Mouse (Mus musculus): ENCODE measurements at regions not wholly inside any gene's neighbourhood (a gene's known extent, or its start where the extent isn't known, plus 50 kb on each side); places are given as distances from the start of the nearest gene placed in this dataset.

- intact Hi-C loops (cut with DNase I), result no loop called here
These were observed 150.1 kb upstream of the Stmnd1 start for GRCm38 (mm10) chr13:46123446-46123845.

- intact Hi-C loops (cut with DNase I), result no loop called here
These were observed 151.8 kb upstream of the Atxn1 start for GRCm38 (mm10) chr13:46116576-46116975.

GRCm38 (mm10) chr13:46104971-46105370 is 140.2 kb upstream of the Atxn1 start:
- intact Hi-C loops (cut with DNase I), result no loop called here

- intact Hi-C loops (cut with DNase I), result no loop called here
These were observed 133.8 kb upstream of the Atxn1 start for GRCm38 (mm10) chr13:46098621-46099020.

- intact Hi-C loops (cut with DNase I), result no loop called here
These were observed 133.3 kb upstream of the Atxn1 start for GRCm38 (mm10) chr13:46098131-46098530.

GRCm38 (mm10) chr13:46096968-46097367 is 132.2 kb upstream of the Atxn1 start:
- intact Hi-C loops (cut with DNase I), result no loop called here

- intact Hi-C loops (cut with DNase I), result no loop called here
These were observed 131.6 kb upstream of the Atxn1 start for GRCm38 (mm10) chr13:46096416-46096815.

- intact Hi-C loops (cut with DNase I), result no loop called here
These were observed 128.0 kb upstream of the Atxn1 start for GRCm38 (mm10) chr13:46092787-46093186.

GRCm38 (mm10) chr13:46091109-46091508 is 126.3 kb upstream of the Atxn1 start:
- intact Hi-C loops (cut with DNase I), result no loop called here

GRCm38 (mm10) chr13:46088237-46088636 is 123.4 kb upstream of the Atxn1 start:
- intact Hi-C loops (cut with DNase I), result no loop called here

GRCm38 (mm10) chr13:46087663-46088062 is 122.9 kb upstream of the Atxn1 start:
- intact Hi-C loops (cut with DNase I), result no loop called here

GRCm38 (mm10) chr13:46076879-46077278 is 112.1 kb upstream of the Atxn1 start:
- intact Hi-C loops (cut with DNase I), result no loop called here

- intact Hi-C loops (cut with DNase I), result no loop called here
These were observed 106.9 kb upstream of the Atxn1 start for GRCm38 (mm10) chr13:46071670-46072069.

GRCm38 (mm10) chr13:46069571-46069970 is 104.8 kb upstream of the Atxn1 start:
- intact Hi-C loops (cut with DNase I), result no loop called here

- intact Hi-C loops (cut with DNase I), result no loop called here
These were observed 98.0 kb upstream of the Atxn1 start for GRCm38 (mm10) chr13:46062758-46063157.

GRCm38 (mm10) chr13:46059870-46060269 is 95.1 kb upstream of the Atxn1 start:
- intact Hi-C loops (cut with DNase I), result no loop called here

GRCm38 (mm10) chr13:46058862-46059261 is 94.1 kb upstream of the Atxn1 start:
- intact Hi-C loops (cut with DNase I), result no loop called here

- intact Hi-C loops (cut with DNase I), result no loop called here
These were observed 93.5 kb upstream of the Atxn1 start for GRCm38 (mm10) chr13:46058341-46058740.

- intact Hi-C loops (cut with DNase I), result no loop called here
These were observed 90.6 kb upstream of the Atxn1 start for GRCm38 (mm10) chr13:46055410-46055809.

- intact Hi-C loops (cut with DNase I), result no loop called here
These were observed 78.8 kb upstream of the Atxn1 start for GRCm38 (mm10) chr13:46043568-46043967.

GRCm38 (mm10) chr13:46043016-46043415 is 78.2 kb upstream of the Atxn1 start:
- intact Hi-C loops (cut with DNase I), result no loop called here

GRCm38 (mm10) chr13:46042224-46042623 is 77.4 kb upstream of the Atxn1 start:
- intact Hi-C loops (cut with DNase I), result no loop called here

GRCm38 (mm10) chr13:46041475-46041874 is 76.7 kb upstream of the Atxn1 start:
- intact Hi-C loops (cut with DNase I), result no loop called here

GRCm38 (mm10) chr13:46040062-46040461 is 75.3 kb upstream of the Atxn1 start:
- intact Hi-C loops (cut with DNase I), result no loop called here
